Mouse (Mus musculus): ENCODE measurements around the gene Slc12a1.

GRCm38 (mm10) chr2:125154294-125154693 is 2.0 kb downstream of the Slc12a1 start:
- TF ChIP-seq POLR2A (IDR thresholded peaks at IDR 0.05; ENCODE audit: insufficient read depth, low read depth, low read length) = no peak
- TF ChIP-seq CTCF (IDR thresholded peaks at IDR 0.05; ENCODE audit: insufficient read depth, low read depth, low read length) = no peak

Measured in olfactory bulb, adult 2 months (tissue).